Mouse (Mus musculus): ENCODE results near the gene Mbtps2.

The Mbtps2 gene

DNA sequence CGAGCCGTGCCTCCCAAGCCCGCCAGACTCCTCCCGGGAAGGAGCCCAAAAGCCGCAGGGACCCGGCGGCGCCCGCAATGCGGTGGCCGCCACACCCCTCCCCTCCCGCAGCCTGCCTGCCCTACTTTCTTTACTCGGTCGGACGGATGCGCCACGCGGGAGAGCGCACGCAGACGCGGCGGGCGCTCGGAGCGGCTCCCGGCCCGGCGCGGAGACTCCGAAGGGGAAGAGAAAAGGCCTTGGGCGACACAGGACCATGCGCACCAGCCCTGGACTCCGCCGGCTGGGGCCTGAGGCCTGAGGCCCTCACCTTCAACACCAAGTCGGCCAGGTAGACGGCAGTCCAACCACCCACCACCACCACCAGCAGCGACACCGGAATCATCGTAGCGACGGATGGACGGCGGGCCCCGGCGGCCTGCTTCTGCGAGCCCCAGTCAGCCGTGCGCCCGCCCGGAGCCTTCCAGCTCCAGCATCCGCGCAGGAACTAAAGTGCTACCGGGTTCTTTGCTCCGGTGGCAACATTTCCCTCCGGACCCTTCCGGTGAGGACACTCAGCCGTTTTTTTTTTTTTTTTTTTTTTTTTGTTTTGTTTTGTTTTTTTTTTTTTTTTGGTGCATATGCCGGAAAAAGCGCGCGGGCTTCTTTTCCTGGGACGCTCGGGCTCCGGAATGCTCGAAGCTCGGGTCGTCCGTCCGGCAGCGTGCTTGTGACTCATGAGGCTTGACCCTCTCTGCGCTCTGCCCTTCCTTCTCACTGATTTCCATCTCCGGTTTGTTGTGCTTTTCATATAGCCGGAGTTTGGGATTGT lies at the start of gene Mbtps2:
Gene Mbtps2 (minus strand): TSS at position 530 of the 811 bp plus-strand sequence.
- peak; percentile 25 to 28 for DNase-seq (ENCODE audit: low spot score in 2 of 2)

DNA sequence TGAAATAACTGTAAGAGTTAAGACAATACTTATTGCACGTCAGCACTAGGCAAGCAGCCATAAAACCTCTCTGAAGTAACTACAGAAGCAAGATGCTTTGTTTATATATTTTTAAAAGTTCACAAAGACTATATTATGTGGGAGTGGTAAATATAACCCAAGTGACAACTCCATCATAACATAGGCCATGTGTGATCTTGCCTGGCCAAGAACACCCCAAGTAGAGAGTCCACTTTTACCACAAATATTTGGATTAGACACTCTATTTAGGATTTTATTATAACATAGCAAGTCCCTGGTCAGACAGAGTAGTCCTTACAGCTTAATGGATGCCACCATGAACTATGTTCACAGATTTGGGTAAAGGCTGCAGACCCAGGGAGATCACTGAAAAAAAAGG lies 47.9 kb upstream of the Mbtps2 start:
- DNase-seq (ENCODE audit: low spot score in 2 of 2), result no peak

DNA sequence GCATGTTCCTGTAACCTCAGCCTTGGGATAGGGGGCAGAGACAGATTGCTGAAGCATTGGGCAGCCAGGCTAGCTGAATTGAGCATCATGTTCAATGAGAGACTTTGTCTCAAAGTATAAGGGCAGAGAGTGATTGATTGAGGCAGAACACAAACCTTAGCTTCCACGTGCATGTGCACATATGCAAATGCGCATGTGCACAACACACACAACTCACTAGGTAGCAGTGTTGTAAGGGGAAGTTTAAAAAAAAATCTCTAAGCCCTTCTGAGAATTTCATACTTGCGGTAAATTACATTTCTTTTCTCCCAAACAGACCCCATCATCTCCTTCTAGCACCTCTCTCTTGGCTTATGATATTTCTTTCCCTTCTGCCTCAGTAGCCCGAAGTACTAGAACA lies 46.2 kb upstream of the Mbtps2 start:
- DNase-seq (ENCODE audit: low spot score in 2 of 2), result no peak

DNA sequence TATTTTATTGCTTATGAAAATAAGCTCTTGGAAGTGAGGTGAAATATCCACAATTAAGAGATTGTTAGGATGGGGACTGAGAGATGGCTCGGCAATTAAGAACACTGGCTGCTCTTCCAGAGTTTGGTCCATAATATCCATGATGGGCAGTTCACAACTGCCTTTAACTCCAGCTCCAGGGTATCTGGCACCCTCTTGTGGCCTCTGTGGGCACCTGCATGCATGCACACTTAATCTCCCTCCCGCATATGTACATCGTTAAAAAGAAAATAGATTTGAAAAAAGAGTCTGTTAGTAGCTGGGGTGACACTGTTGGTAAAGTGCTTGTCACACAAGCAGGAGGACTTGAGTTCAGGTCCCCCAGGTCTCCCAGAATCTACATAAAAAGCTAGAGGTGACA lies 45.8 kb upstream of the Mbtps2 start:
- DNase-seq (ENCODE audit: low spot score in 2 of 2), result peak; percentile 9

DNA sequence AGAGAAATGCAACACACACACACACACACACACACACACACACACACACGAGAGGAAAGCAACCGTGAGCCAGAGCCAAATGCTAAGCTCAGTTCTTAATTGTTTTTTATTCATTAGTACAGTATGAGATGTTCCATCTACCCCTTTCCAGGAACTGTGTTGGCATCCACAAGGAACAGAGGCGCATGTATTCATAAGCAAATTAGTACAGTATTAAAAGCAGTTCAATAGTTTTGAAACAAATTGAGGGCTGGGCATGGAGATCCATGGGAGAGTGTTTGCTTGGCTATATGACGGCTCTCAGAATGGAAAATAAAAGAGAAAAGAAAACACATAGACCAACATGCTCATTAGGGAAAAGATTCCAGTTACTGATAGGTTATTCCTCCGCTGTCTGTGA lies 44.3 kb upstream of the Mbtps2 start:
- DNase-seq (ENCODE audit: low spot score in 2 of 2), result no peak

DNA sequence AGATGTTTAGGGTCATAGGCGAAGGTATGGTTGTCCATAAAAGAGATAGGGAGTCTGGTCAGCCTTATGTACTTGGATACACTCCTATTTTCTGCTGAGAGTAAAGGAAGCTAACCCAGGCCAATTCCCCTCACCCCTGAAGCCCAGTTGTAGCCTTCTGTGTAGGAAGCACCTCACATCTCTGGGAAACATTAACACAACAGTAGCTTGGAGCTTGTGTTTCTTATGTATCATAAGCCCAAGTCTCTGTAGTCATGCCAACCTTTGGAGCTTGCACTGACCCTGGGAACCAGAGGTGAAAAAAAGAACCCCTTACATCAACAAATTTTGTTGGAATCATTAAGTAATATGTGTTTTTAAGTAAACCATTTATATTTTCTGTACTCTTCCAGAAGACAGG lies 38.7 kb upstream of the Mbtps2 start:
- DNase-seq (ENCODE audit: low spot score in 2 of 2), result no peak

DNA sequence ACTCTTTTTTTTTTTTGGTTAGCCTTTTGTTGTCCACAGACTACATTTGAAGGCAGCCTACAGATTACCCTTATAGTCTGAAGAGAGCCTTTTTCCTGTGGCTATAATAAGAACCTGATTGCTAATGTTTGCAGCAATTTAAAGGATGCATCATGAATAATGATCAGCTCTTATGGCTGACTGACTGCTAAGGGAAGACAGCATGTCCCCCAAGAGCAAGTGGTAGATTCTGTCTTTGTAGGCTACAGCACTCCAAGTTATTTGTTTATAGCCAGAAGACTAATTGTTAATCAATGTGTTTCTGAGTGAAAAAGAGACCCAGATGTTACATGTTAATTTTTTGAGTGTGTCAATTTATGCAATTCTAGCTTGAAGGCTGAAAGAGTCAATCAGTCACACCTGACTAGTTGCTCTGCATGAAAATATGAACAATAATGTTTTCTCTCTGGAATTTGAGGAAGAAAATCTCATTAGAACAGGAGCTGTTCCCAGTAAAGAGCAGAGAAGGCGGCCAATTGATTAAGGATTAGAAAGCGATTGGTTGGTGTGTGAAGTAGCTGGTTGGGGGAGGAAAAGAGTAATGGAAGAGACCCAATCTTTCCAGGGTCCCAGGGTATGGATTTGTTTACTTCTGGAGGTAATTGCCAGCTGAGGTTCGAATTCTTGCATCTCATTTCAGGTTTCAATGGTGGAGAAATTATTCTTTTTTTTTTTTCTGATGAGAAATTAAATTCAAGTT lies 35.3 kb upstream of the Mbtps2 start:
- DNase-seq (ENCODE audit: low spot score in 2 of 2), result no peak

DNA sequence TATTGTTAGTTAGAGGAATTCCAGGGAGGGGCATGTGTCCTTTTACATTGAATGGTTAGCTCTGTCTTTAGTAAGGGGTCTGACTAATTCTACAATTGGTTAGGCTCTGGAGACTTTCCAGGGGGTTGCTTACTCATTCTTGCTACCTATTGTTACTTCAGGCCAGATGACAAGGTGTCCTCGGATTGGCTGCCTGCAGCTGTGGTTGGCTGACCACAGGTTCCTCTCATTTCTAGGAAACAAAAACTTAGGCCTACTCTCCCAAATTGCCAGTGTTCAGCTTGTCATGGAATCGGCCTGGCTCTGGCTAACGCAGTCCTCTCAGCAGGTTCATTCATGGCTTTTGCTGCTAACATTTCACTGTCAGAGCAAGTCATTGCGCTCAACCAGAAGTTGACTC lies 31.8 kb upstream of the Mbtps2 start:
- no peak for DNase-seq (ENCODE audit: low spot score in 2 of 2)

DNA sequence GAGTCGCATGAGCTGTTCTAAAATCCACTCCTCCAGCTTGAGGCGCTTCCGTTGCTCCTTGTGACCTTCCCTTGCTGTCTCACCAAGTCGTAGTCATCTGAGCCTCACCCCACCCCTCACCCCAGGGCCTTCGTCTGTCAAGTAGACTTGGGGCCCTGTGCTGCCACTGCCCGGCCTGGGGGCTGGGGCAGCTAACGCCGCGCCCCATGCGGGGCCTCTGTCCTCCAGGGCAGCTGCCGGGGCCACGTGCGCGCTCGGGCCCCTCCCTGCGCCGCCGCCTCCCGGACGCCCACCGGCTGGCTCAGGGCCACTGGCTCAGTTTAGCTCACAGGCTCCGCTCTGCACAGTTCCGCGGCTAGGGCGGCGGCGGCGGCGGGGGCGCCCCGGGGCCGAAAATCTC lies 14.4 kb upstream of the Mbtps2 start:
- DNase-seq (ENCODE audit: low spot score in 2 of 2), result no peak

DNA sequence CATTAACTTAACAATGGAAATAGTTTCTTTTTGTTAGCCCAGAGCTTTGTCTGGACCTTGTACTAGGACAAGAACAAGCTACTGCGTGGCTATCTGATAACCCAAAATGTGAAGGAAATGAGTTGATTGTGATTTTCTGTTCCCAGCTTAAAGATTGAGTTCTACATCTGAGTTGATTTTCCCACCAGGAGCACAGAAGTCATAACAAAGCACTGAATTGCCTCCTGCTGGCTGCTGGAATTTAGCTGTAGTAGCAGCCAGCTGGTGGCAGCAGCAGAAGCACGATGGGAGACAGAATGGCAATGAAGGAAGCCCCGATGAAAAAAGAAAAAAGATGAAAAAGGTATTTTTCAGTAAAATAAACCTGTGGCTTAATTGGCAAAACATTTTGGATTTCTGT lies 2.9 kb upstream of the Mbtps2 start:
- DNase-seq (ENCODE audit: low spot score in 2 of 2), result no peak

DNA sequence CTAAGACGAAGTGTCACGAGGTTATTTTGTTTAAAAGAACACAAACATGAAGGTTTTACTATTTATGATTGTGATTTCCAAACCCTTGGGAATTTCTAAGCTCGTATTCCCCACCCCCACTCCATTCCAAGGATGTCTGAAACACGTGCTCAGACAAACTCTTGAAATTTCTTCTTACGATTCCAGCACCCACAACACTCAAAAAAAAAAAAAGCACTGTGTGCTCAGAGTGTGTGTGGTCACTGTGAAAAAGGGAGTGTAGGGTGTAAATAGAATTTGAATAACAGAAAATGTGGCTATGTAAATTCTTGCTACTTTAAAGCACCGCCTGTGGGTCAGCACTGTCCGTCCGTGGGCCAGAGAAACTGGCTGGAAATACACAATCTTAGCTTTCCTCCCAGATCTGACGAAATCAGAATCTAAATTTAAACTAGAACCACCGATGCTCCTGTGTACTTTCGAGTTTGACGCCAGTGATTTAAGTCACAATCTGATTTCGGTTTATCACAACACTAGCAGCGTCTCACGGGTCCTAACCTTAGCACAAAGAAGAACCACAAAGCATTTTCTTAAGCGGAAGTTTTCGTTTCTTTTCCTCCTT lies 830 bp downstream of the Mbtps2 start:
- no peak for DNase-seq (ENCODE audit: low spot score in 2 of 2)

DNA sequence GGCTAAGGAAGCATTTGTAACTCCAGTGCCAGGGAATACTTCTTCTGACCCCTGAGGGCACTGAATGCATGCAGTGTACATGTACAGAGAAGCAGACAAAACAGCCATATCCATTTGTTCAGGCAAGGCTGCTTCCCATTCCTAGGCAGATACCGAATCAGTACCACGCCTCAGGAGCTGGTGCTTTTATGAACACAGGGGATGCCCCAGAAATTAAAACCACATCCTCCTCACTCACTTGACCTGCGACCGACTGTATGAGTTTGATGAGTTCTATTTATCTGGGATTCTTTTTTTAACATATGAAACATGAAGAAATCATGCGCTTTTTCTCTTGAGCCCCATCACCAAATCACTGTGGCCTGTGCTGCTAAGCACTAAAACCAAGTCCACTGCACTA lies 1.7 kb downstream of the Mbtps2 start:
- DNase-seq (ENCODE audit: low spot score in 2 of 2), result no peak

DNA sequence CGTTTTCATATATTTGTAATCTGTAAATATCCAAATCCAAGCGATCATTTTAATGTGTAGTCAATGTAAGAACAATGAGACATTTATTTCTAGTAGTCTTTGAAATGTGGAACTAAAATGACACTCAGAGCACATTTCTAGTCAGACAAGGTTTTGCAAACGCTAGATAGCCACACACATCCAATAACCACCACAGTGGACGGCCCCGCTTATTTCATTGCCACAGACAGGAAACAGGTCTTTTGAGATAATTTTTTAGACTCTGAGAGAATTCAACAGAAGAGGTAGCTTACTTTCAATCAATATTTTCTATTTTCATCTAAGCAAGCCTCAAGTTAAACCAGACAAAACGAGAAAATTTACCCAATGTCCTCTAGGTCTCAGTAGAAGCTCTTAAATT lies 2.6 kb downstream of the Mbtps2 start:
- no peak for DNase-seq (ENCODE audit: low spot score in 2 of 2)

DNA sequence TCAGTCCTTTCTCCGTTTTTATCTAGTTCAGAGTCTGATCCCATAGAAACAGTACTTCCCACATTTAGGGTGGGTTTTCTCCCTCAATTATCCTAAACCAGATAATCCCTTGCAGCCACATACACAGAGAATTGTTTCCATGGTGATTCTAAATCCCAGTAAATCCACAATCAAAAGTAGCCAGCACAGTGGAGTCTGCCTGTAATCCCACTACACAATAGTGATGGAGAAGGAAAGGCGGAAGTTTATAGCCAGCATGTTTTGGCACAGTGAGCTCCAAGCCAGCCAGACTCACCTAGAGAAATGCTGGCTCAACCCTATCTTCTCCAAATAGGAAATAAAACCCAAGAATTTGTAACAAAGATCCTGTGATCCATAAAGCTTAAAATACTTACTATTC lies 3.9 kb downstream of the Mbtps2 start:
- no peak for DNase-seq (ENCODE audit: low spot score in 2 of 2)

DNA sequence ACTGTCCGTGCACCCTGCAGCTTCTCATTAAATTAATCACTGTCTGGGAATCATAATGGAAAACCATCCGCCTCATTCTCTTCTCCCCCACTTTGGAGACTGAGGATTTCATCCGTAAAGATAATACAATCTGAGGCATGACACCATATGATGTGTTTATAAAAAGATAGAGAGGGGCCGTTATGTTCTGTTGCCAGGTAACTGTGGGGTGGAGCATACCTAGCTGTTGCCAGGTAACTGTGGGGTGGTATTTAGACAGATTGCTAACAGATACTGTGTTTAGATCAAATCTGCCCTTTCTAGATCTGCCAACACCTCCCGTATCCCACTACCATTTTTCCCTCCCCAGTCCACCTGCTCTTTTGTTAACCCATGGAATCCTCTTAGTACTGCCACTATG lies 11.5 kb downstream of the Mbtps2 start:
- DNase-seq (ENCODE audit: low spot score in 2 of 2), result no peak

DNA sequence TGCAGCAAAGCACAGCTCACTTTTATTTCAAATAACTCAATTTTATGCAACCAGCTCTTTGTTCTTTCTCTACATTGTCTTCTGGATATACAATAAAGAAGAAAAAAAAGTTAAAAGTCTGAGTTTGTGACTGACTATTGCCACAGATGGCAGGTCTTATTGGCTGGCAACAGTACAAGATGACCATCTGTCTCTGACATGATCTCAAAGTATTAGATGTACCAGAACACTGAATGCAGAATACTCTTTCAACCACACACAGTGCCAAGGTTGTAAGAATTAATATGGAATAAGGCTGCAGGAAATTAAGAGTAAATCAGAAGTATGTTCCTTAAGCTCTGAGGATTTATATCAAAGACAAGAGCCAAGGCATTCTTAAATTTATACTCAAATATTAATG lies 12.1 kb downstream of the Mbtps2 start:
- DNase-seq (ENCODE audit: low spot score in 2 of 2), result no peak

DNA sequence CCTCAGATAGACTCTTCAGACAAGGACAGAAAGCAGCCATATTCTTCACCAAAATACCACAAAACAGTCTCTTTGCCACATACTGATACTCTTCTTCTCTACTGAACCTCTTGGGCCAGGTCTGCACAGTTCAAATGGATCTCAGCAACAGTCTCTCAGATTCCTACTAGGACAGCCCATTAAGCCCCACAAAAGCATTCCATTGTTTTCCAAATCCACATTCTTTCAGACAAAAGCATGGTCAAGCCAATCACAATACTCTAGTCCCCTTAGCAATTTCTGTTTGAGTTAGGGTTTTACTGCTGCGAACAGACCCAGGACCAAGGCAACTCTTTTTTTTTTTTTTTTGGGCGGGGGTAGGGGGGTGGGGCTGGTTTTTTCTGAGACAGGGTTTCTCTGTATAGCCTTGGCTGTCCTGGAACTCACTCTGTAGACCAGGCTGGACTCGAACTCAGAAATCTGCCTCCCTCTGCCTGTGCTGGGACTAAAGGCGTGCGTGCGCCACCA lies 19.4 kb downstream of the Mbtps2 start:
- DNase-seq (ENCODE audit: low spot score in 2 of 2), result no peak

DNA sequence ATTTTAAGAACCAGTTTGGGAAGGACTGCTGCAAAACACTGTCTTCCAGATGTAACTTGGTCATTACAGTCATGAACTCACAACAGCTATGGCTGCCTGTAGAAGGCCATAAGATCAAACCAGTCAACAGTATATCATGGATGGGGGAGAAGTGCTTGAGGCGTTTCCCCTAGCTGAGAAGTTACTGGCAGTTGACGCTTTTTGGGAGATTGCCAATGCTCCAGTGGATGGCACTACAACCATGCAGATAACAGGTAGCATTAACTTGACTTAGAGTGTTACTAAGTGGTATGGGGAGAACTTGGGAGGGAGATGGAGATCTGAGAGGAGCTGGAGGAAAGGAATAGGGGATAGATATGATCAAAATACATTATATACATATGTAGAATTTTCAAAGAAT lies 23.8 kb downstream of the Mbtps2 start:
- DNase-seq (ENCODE audit: low spot score in 2 of 2), result no peak

DNA sequence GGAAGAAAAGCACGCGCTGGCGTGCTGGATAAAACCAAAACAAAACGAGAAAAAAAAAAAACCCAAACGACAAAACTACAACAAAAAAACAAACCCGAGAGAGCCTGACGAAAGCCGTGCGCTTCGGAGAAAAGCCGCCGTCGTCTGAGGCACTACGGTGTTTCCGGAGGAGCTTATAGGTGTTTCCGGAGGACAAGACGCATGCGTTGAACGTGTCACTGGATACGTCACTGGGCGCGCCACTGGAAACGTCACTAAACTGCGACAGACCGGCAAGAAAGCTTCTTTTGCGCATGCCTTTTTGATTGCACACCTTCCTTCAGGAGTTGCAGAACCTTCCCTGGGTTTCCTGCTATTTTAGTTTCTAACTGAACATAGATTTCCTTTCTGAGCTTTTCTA lies 29.7 kb downstream of the Mbtps2 start, which contains the start of gene Yy2:
Gene Yy2 (minus strand): TSS at position 146 of the 400 bp plus-strand sequence.
- DNase-seq (ENCODE audit: low spot score in 2 of 2), result no peak

DNA sequence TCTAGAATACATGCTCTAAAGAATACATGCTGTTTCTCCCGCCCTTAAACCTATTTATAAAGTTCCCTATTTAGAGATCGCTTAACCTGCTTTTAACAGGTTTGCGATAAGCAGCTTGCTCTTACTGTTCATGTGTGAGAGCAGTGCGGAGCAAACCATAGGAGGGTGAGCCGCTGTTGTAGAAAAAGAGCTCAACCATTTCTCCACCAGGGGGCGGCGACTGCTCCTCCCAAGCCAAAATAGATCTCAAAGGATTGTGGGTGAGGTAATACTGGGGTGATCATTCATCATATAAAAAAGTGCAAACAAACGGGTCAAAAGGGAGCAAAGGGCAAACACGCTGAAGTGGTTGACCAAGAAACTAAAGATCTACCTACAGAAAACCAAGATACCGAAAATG lies 34.7 kb downstream of the Mbtps2 start:
- no peak for DNase-seq (ENCODE audit: low spot score in 2 of 2)

DNA sequence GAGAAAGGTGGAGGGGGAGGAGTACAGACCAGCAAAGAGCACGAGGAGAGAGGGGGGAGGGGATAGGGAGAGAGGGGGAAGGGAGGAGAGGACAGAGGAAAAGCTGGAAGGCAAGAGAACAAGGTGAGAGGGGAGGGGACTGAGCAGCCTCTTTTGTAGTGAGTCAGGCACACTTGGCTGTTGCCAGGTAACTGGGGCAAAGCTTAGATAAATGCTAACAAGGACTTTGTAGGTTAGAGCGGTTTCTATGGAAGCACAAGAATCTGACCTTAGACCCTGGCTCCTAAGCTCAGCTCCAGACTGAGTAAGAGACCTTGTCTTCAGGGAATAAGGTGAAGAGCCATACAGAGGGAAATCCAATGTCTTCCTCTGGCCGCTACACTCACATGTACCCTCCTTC lies 51.4 kb downstream of the Mbtps2 start:
- no peak for DNase-seq (ENCODE audit: low spot score in 2 of 2)

DNA sequence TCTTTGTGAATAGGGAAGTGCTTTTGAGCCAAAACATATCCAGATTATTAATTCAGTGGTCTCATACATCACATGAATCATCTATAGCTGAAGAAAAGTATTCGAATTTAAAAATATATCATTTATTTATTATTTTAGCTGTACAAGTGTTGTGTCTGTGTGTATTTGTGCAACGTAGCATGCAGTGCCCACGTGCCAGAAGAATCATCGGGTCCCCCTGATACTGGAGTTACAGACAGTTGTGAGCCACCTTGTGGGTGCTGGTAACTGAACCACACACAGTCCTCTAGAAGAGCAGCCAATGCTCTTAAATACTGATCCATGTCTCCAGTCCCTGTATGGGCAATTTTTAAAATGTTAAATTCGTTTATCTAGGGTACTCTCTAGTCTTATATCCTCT lies 92.1 kb downstream of the Mbtps2 start:
- no peak for DNase-seq (ENCODE audit: low spot score in 2 of 2)

DNA sequence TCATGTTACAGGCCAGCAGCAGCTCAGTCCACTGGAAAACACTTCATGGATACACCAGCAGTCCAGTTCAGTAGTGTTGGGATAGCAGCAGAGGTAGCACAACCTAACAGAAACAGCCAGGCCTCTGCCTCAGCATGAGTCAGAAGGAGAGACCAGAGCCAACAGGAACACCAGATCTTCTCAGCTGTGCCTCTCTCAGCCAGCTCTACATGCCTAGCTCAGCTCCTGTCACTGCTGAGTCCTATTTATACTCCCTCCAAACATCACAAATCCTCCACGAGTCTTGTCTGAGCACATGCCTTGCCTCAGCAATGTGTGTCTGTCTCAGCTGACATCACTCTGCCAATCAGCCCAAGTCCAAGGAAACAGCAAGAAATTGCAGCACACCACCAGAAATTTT lies 94.0 kb downstream of the Mbtps2 start:
- DNase-seq (ENCODE audit: low spot score in 2 of 2), result no peak

All from frontal cortex, postnatal 25 days (tissue).